Mouse (Mus musculus) yolk sac, embryonic 10.5 days (tissue): ENCODE results near the gene Shisa9.

Experiments
- DNase-seq: peaks from one replicate; pipeline ENCODE4 v3.0.0-alpha.2; 2017; ENCODE audit warnings: low spot score

Gene Shisa9

DNA sequence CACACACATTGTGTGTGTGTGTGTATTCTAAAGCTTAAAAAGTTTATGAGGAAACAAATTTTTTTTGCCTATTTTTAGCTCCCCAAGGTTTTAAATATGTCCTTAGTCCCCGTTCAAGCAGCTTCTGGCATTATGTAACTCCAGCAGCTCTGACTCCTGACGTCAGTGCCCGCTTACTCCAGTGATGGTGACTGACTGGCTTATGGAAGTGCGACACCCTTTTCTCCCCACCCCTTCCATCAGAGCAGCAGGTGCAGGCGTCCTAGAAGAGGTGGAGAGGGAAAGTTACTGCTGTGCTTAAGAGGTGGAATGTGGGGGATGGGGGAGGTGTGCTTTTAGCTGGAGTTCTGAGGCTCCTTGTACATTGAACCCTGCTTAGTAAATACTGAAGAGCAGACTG lies 213.7 kb downstream of the Shisa9 start:
- peak; percentile 12 for DNase-seq

GRCm38 (mm10) chr16:12201216-12201615 lies 217.3 kb downstream of the Shisa9 start:
- no peak for DNase-seq

DNA sequence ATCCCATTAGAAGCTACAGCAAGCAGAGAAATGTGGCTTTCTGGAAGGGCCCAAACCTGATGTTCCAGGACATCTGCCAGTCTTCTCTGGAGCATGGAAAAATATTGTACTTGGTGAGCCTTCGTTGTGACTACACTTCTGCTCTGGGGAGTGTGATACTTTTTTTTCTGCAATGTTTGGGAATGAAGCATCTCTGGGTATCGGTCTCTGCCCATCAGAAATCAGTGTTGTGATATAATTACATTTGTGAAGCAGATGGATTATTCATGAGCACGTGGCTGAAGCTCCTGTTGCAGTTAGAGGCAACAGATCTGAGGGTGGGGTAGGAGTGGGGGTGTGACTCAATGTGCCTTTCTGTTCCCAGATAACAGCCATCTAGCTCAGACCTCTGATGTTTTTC lies 218.2 kb downstream of the Shisa9 start:
- no peak for DNase-seq

- DNase-seq, result no peak
Observed at GRCm38 (mm10) chr16:12203055-12203454, 219.1 kb downstream of the Shisa9 start.

GRCm38 (mm10) chr16:12204423-12204822 lies 220.5 kb downstream of the Shisa9 start:
- DNase-seq, result no peak

- no peak for DNase-seq
Observed at GRCm38 (mm10) chr16:12206421-12206950, 222.6 kb downstream of the Shisa9 start.

DNA sequence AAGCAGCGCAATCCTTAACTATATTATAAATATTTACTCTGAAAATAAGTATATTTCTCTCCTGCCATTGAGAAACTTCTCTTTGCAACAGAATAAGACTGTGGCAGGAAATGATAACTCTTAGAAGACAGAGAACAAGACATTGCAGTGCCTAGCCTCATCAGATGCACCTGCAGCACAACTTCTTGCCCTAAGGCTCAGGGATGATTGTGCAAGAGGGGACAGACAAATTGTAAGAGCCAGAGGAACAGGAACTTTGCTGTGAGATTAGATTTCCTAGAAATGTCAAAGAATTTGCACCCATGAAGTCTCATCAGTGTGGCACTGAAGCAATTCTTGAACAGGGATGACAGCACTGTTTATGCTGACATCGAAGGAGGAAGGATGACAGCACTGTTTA lies 223.0 kb downstream of the Shisa9 start:
- no peak for DNase-seq

GRCm38 (mm10) chr16:12209355-12209754 lies 225.4 kb downstream of the Shisa9 start:
- DNase-seq, result no peak

DNA sequence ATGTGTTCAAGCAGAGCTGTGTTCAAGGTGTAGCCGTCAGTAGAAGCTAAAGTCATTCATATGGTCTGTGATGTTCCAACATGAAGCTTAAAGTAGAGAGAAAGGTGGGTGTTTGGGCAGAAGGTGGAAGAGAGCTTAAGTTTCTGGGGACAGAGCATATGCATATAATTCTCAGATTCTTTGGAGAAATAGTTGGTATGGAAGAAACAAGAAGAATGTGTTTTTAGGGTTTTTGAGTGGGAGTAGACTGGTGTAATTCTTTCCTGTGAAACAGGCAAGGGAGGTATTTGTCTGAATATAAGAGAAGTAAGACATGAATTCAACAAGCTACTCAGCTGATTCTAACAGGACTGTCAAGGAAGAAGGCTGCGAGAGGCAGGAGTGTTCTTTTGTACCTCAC lies 225.9 kb downstream of the Shisa9 start:
- DNase-seq, result no peak

DNA sequence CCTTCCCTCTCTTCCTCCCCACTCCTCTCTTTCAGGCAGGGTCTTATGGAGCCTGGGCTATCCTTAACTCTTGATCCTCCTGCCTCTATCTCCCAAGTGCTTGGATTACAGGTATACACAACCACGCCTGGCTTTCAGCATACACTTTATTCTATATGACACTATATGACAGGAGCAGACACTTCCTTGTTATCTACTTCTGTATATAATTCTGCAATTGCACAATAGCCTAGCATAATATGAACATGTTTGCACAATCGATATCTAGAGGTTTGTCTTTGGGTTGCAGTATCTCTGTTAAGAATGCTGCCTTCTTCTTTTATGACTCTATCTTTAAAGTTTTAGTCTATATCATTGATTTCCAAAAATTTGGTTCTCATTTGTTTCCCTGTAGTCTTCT lies 230.1 kb downstream of the Shisa9 start:
- DNase-seq, result no peak

DNA sequence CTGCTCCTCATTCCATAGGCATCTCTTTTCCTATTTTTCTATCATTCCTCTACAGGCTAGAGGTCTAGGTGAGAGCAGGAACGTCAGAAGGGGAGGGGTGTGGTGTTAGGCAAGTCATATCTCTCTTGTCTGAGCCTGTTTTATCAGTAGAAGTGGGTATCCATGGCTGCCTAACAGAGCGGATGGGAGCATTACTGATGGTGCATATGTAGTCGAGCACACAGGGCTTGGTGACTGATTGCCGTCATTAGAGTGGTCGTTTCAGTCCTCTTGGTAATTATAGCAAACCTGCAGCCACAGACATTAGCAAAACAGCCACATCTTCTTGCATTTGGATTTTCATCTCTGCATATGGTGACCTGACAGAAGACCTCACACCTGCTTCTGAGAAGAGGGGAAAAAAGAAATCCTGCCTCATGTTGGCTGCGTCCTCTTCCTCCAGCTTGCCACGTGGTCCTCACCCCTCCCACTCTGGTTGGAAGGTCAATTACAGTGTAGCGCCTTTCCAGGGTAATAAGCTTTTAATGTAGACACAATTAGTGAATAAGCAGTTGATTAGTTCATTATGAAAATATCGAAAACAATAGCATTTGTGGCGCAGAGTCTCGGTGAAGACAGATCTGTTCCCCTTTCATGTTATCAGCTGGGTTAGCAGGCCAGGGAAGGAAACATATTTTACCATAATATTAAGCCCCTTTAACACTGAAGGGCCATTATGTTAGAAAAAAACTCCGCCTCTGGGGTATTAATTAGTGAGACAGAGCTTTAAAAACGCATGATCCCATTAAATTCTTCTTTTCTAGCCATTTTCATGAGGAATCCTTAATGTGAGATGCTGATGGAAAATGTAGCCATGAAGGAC lies 233.6 kb downstream of the Shisa9 start:
- no peak for DNase-seq

GRCm38 (mm10) chr16:12218151-12218532 lies 234.2 kb downstream of the Shisa9 start:
- DNase-seq, result no peak

DNA sequence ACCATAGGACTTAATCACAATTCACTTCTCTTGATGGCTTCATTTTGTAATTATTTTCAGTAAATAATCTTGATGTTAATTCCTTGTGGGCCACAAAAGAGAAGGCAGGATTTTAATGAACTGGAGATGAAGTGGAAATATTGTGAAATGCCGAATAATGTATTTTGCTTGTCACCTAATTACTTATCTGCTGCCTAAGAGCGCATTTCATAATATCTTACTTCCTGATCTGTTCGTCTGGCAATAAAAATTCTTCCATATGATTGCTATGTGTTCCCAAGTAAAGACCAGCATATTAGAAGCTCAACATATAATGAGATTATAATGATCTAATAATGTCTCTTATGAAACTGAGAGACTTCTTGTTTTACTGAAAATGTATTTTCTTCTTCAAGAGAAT lies 235.9 kb downstream of the Shisa9 start:
- no peak for DNase-seq

GRCm38 (mm10) chr16:12223537-12223936 lies 239.6 kb downstream of the Shisa9 start:
- DNase-seq, result no peak

GRCm38 (mm10) chr16:12226937-12227336 lies 243.0 kb downstream of the Shisa9 start:
- DNase-seq, result no peak

DNA sequence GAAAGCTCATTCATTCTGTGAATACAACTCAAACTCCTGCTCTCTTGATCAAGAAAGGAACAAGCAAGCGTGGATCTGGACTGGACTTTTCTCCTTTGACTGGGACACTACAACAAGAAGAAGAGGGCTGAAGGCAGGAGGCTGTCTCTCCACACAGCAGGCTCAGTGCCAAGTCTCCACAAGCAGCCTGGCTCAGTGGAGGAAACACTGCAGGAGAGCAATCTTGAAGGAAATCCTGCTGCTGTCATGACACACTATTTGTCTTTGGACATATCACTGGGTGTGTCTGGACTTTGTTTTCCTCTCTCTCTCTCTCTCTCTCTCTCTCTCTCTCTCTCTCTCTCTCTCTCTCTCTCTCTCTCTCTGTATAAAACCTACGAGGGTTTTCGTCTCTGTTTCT lies 249.4 kb downstream of the Shisa9 start:
- no peak for DNase-seq

GRCm38 (mm10) chr16:12234289-12234688 lies 250.4 kb downstream of the Shisa9 start:
- no peak for DNase-seq

DNA sequence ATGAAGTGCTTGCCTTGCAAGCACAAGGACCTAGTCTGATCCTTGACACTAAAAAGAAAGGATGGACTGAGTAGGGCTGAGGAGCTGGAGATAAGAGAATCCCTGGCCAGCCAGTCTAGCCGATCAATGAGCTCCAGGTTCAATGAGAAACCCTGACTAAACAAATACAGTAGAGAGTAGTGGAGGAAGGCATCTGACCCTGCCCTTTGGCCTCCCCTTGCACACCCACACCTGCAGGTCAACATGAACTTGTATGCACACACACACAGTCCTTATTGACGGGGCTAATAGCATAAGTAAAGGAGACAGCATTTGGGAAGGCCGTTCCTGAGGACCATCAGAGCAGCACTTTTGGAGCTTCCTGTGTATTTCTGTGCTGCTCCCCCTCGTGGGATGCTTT lies 254.7 kb downstream of the Shisa9 start:
- DNase-seq, result no peak

DNA sequence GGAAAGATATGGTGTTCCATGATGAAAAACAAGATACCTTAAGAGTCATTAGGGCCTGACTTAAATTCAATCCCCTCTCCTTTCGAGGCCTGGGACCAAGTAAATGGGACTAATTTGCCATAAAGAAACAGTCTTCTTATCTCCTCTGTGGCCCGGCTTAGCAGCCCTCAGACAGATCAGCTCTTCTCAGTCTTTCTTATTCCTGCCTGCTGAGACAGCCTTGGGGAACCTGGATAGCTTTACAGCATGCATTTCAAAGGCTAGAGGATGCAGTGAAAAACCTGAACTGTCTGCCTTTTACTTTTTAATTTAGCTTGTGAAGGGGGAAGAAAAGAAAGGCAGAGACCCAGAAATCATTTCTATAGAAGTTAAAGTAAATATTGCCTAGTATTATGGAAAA lies 275.4 kb downstream of the Shisa9 start:
- DNase-seq, result no peak

- no peak for DNase-seq
Observed at GRCm38 (mm10) chr16:12265828-12266227, 281.9 kb downstream of the Shisa9 start.

DNA sequence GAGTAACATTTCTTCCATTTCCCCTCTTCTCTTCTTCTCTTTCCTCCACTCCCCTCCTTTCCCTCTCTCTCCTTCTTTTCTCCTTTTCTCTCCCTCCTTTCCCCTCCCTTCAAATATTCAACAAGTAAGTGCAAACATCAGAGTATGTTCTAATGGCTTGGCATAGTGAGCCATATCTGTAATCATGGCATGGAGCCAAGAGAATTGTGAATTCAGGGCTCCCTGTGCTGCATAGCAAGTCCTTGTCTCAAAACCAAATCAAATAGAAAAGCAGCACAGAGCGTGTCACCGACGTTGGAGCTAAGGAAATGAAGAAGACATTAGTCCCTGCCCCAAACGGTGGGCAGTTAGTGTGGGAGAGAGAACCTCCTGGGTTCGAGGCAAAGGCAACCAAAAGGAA lies 316.6 kb downstream of the Shisa9 start:
- no peak for DNase-seq

DNA sequence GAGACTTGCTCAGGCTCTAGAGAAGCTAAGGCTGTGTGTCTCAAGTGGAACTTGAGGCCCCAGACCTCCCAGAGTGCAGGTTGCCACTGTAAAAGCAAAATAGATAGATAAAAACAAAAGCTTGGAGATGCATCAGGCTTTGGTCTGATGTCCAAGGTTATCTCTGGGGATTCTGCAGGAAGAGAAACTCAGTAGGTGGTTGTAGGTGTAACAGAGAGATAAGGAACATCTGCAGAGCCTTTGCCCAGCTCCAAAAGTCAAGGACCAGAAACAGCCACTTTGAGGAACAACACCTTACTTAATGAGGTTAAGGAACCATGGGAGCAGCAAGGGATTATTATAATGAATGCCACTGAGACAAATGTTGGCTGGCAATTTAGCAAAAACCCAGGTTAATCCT lies 319.5 kb downstream of the Shisa9 start:
- DNase-seq, result no peak

DNA sequence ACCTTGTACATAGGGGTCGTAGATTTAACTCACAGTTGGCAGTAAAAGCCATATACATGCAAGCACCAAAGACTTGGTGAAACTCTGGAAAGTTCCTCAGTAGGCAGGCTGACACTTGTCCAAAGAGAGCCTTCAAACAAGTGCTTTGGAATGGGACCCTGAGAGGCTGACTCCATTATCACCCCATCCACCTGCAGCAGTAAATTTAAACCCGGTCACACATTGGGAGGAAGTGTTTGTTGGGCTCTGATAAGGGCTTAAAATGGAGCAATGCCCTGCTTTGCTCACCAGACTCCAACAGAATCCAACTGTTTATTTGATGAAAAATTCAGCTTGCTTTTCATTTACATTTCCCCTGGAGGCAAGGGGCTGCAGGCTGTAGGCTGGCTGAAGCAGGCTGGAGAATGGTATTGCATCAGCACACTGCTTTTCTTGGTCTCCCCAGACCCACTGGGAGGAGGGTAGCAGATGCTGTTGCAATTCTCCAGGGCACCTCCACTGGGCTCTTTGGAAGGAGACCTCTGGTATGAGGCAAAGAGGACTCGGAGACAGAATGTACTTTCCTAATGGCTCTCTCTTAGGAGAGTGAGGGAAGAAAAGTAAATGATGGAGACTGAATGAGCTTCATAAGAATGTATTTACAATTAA lies 323.5 kb downstream of the Shisa9 start:
- peak; percentile 25 for DNase-seq
